Mouse (Mus musculus): ENCODE data around the gene Acvr1b.

GRCm38 (mm10) chr15:101239821-101240220 is 66.0 kb downstream of the Acvr1b start:
- TF ChIP-seq POLR2A (IDR thresholded peaks at IDR 0.05; ENCODE audit: borderline replicate concordance, extremely low read depth, insufficient read depth, insufficient read length, poor library complexity, severe bottlenecking) (no peak), CTCF (IDR thresholded peaks at IDR 0.05; ENCODE audit: borderline replicate concordance, extremely low read depth, insufficient read depth, insufficient read length) (no peak)
